Mouse (Mus musculus): ENCODE measurements around the gene Ddx39b.
"Not testable (repeated sequence)": the region's sequence is repeated elsewhere in the genome, so short reads cannot be mapped to it uniquely, and the experiment has no call there.

Ddx39b gene

GRCm38 (mm10) chr17:35220156-35220952, 21.2 kb upstream of the Ddx39b start, which contains the start of gene Gm16181:
Gm16181 (plus strand) TSS chr17:35220834.
- DNase-seq, result no peak

- DNase-seq, result no peak
These were observed 19.2 kb upstream of the Ddx39b start for GRCm38 (mm10) chr17:35222299-35222698.

GRCm38 (mm10) chr17:35224641-35225040, 16.9 kb upstream of the Ddx39b start:
- no peak for DNase-seq

GRCm38 (mm10) chr17:35225456-35225855, 16.1 kb upstream of the Ddx39b start:
- no peak for DNase-seq

- DNase-seq, result no peak
These were observed 14.9 kb upstream of the Ddx39b start for GRCm38 (mm10) chr17:35226561-35227046.

GRCm38 (mm10) chr17:35231022-35231421, 10.5 kb upstream of the Ddx39b start:
- no peak for DNase-seq

GRCm38 (mm10) chr17:35232043-35232442, 9.5 kb upstream of the Ddx39b start:
- DNase-seq, result peak; percentile 92 to 96

GRCm38 (mm10) chr17:35232659-35233058, 8.9 kb upstream of the Ddx39b start:
- no peak for DNase-seq

GRCm38 (mm10) chr17:35233114-35233980, 8.2 kb upstream of the Ddx39b start, which contains the start of gene Atp6v1g2:
Atp6v1g2 (plus strand) TSS chr17:35233660.
- peak in 1 of 2 experiments; percentile 11 for DNase-seq

- DNase-seq, result not testable (repeated sequence)
These were observed 7.5 kb upstream of the Ddx39b start for GRCm38 (mm10) chr17:35234090-35234489.

- DNase-seq, result peak; percentile 53 to 54
These were observed 6.6 kb upstream of the Ddx39b start for GRCm38 (mm10) chr17:35234903-35235302.

GRCm38 (mm10) chr17:35235614-35236389, 5.7 kb upstream of the Ddx39b start, which contains the start of gene Nfkbil1:
Nfkbil1 (minus strand) TSS chr17:35235792.
- DNase-seq, result peak; percentile 93 to 95

GRCm38 (mm10) chr17:35236390-35236746, 5.2 kb upstream of the Ddx39b start:
- DNase-seq, result peak; percentile 100

- DNase-seq, result peak; percentile 44 to 54
These were observed 4.5 kb upstream of the Ddx39b start for GRCm38 (mm10) chr17:35236996-35237395.

GRCm38 (mm10) chr17:35237504-35237903, 4.0 kb upstream of the Ddx39b start:
- DNase-seq, result peak in 1 of 2 experiments; percentile 30

GRCm38 (mm10) chr17:35239700-35240099, 1.8 kb upstream of the Ddx39b start:
- DNase-seq, result no peak

GRCm38 (mm10) chr17:35240384-35241304, 902 bp upstream of the Ddx39b start:
- no peak for DNase-seq

GRCm38 (mm10) chr17:35242015-35242941, 732 bp downstream of the Ddx39b start:
- DNase-seq, result peak; percentile 70 to 76

- DNase-seq, result peak; percentile 89 to 90
These were observed 1.5 kb downstream of the Ddx39b start for GRCm38 (mm10) chr17:35243086-35243485.

- DNase-seq, result no peak
These were observed 3.5 kb downstream of the Ddx39b start for GRCm38 (mm10) chr17:35244999-35245398.
